Mouse (Mus musculus): ENCODE data around the gene Olfr1143.

Gene Olfr1143

DNA sequence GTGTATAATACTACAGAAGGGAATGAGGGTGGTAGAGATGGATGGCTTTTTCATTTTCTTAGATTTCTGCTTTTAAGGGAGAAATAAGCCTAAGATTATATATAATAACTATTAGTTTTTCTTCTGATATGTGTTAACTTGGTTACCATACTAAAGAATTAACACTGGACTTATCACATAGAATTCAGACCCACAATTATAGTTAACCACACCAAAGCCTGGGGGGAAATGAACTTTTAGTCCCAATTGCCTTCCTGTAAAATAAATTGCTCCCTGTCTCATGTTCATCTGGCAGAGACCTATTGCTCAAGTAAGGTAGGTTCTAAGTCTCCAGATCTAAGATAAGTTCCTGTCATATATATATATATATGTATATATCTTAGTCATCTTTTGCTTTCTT lies at the start of gene Olfr1143:
Olfr1143 (plus strand) TSS at position 301 of the 400 bp plus-strand sequence.
- no peak for DNase-seq (ENCODE audit: low read depth, low spot score)

DNA sequence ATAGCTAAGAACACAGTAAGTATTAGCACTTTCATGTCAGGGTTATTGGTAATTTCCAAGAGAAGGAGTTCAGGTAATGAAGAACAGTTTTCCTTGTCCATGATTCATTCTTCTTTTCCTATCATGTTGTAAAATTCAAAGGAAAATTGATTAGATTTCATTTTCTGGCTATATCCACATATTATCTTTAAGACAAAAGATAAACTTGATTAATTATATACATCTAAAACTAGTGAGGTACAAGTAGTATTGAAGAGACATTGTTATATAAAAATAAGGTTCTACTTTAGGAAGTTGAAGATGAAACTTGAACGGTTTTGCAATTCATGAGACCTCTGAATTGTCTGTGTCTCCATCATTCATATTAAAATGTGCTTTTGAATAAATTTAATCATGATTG lies 46.5 kb upstream of the Olfr1143 start, which contains the start of gene Olfr1141:
Olfr1141 (minus strand) TSS at position 101 of the 400 bp plus-strand sequence.
- no peak for DNase-seq (ENCODE audit: low read depth, low spot score)

DNA sequence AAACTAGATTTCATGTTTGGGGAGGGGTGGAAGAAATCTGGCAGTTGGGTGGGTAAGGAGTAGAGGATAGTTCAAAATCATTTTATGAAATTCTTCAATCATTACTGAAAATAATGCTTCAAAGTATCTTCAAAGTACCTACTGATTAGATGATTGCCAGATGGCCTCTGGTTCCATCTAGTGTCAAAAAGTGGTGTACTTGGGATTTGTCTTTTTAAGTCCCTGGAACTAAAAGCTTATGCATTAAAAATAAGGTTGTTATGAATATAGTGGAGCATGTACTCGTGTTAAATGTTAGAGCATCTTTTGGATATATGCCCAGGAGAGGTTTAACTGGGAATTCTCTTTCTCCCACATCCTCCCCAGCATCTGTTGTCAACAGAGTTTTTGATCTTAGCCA lies 24.2 kb upstream of the Olfr1143 start:
- peak; percentile 15 for DNase-seq (ENCODE audit: low read depth, low spot score)

DNA sequence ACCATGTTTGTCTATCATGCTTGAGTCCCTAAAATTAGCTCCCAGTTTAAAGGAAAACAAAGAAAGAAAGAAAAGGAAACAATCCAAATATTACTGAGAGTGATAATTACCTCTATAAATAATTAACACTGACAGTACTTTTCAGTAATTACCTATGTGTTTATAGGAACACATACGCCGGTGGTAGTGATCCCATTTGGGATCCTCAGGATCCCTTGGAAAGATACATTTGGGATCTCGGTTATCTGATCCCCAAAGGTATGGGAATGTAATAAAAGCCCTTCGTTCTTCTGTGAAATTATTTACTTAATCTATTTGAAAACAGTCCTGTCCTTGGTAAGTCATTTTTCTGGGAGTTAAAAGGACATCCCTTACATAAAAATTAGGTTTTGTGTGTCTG lies 21.2 kb upstream of the Olfr1143 start, which contains the start of gene Olfr152:
Olfr152 (plus strand) TSS at position 301 of the 400 bp plus-strand sequence.
- no peak for DNase-seq (ENCODE audit: low read depth, low spot score)

DNA sequence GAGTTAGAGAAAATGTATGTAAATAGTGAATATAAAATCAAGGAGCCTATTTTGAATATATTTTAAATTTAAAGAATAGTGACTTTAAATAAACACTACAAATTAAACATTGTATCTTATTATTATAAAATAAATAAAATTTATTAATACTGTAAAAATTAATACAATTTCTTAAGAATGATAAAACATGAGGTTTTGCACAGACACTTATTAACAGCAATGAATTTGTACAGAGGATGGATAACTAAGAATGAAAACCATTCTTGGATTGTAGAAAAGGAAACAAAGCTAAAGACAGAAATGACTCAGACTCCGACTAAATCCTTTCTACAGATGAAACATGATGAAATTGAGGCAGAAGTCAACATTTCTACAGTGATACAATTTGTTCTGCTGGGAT lies 9.1 kb downstream of the Olfr1143 start, which contains the start of gene Olfr1145:
Olfr1145 (plus strand) TSS at position 301 of the 400 bp plus-strand sequence.
- no peak for DNase-seq (ENCODE audit: low read depth, low spot score)

DNA sequence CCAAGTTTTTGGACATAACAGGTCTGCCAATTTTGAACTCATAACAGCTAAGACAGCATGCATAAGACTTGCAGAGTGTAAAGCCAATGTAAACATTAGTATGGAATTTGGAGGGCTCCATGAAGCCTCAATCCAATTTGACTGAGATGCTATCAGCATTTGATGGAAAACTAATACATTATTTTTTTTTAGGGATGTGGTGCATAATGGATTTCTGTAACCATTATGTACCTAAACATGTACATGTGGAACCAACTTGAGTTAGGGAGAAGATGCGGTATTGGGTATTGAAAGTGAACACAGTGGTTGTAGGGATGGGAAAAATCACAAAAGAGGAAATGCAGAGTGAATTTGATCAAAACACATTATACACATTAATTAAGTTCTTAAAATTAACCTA lies 29.8 kb downstream of the Olfr1143 start, which contains the start of gene Olfr1148:
Olfr1148 (plus strand) TSS at position 301 of the 400 bp plus-strand sequence.
- DNase-seq (ENCODE audit: low read depth, low spot score), result no peak

DNA sequence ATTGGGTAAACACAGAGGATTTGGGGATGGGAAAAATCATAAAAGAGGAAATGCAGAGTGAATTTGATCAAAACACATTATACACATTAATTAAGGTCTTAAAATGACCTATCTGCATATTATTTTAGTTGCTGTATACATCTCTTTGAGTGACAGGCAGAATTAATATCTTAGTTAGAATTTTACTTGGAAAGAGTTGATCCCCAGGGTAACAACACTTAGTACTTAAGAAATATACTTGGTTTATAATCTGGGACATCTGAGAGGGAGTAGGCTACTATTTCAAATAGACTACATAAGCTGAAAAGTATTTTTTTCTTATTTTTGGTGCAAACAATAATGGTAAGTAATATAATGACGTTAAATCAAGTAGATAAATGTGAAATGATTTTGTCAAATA lies 43.3 kb downstream of the Olfr1143 start, which contains the start of gene Olfr1150-ps1:
Olfr1150-ps1 (plus strand) TSS at position 301 of the 400 bp plus-strand sequence.
- no peak for DNase-seq (ENCODE audit: low read depth, low spot score)

Data from telencephalon, adult 2 months (tissue).